Mouse (Mus musculus): Measurements from ENCODE around the gene Bcl2l10. TPM values are rescaled to one million over a fixed set of nuclear protein-coding genes. Genes with fewer than 3 reads are reported as not detected.
"Not testable (repeated sequence)": the region's sequence is repeated elsewhere in the genome, so short reads cannot be mapped to it uniquely, and the experiment has no call there.

The Bcl2l10 gene
- polyA plus RNA-seq, 1 experiment from 2014 or later: not detected

DNA sequence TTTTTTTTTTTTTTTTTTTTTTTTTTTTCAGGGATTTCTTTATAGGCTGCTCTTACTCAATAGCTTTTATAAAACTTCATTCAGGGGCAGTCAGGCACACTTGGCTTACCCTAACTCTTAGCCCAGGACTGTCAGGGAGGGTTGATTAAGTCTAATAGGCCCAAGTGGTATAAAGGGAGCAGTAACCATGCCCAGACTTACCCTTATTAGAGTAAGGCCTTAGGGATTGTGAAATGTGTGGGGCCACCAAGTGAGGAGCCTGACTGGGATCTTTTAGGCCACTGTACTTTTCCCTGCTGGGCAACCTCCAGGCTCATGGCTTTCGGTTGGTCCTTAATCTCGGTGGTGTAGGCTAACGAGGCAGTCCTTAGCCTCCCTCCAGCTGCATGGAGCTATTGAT is 1.1 kb downstream of the Bcl2l10 start:
- Histone ChIP-seq H3K9ac (no peak overlapping the region), H3K4me2 (no peak overlapping the region), H3K27me3 (no peaks in the 10 kb centered on the region), H3K9me3 (no peaks in the 10 kb centered on the region), H3K4me1 (no peaks in the 10 kb centered on the region), H3K27ac (no peak overlapping the region), H3K4me3 (no peak overlapping the region), H3K36me3 (0 out of 2 replicates have a peak, but pooled peaks cover 14% of the 10 kb centered on the region)
- no peak for ATAC-seq (ENCODE audit: insufficient number of reproducible peaks, low FRiP score, low TSS enrichment, low read depth)
- 64% methylated on average over 3 of the region's 3 CpGs for WGBS

DNA sequence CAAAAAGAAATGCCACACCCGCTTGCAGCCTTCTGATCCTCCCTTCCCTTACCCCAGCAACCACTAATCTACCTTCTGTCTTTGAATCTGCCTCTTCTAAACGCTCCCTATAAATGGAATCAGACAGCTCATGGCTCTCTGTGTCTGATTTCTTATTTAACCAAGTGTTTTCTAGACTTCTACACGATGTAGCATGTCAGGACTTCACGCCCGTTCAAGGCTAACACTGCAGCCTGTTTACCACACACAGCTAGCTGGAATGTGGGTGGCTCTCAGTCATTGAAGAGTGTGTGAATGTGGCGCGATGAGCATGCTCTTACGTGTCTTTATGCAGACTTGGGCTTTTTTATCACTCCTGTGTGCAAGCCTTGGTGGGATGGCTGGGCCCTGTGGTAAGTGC is 5.5 kb downstream of the Bcl2l10 start:
- Histone ChIP-seq H3K4me1 (no peaks in the 10 kb centered on the region), H3K36me3 (no peaks in the 10 kb centered on the region), H3K9ac (no peak overlapping the region), H3K9me3 (no peaks in the 10 kb centered on the region), H3K27ac (peak overlapping the region; percentile 57; the same call in 1 of the 2 replicates), H3K4me2 (no peak overlapping the region), H3K27me3 (no peaks in the 10 kb centered on the region), H3K4me3 (no peak overlapping the region)
- ATAC-seq (ENCODE audit: insufficient number of reproducible peaks, low FRiP score, low TSS enrichment, low read depth): 0 out of 2 replicates have a peak, but pooled peaks have one; percentile 40
- 62% methylated on average over 8 of the region's 8 CpGs for WGBS

DNA sequence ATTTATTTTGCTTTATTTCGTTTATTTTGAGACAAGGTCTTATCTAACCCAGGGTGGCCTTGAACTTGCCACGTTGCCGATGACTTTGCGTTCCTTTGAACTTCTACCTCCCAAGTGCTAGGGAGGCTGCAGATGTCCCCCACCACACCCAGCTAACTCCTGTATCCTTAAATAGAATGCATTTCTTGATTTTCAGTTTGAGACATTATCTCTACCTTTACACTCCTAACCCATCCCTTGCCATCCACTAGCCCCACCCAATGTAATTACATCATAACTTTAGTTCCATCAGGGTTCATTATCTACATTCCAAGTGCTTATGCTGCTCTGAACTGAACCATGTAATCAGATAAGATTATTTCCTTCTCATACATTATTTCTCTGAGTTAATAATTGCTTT is 8.2 kb downstream of the Bcl2l10 start:
- 84% methylated on average over 4 of the region's 4 CpGs for WGBS
- no peaks in the 10 kb centered on the region for H3K36me3 ChIP-seq
- no peak for ATAC-seq (ENCODE audit: insufficient number of reproducible peaks, low FRiP score, low TSS enrichment, low read depth)
- H3K4me3 ChIP-seq: no peak overlapping the region
- H3K9me3 ChIP-seq: no peaks in the 10 kb centered on the region
- H3K4me1 ChIP-seq: no peaks in the 10 kb centered on the region
- H3K4me2 ChIP-seq: no peak overlapping the region
- no peak overlapping the region for H3K9ac ChIP-seq
- H3K27me3 ChIP-seq: no peaks in the 10 kb centered on the region
- no peak overlapping the region for H3K27ac ChIP-seq

DNA sequence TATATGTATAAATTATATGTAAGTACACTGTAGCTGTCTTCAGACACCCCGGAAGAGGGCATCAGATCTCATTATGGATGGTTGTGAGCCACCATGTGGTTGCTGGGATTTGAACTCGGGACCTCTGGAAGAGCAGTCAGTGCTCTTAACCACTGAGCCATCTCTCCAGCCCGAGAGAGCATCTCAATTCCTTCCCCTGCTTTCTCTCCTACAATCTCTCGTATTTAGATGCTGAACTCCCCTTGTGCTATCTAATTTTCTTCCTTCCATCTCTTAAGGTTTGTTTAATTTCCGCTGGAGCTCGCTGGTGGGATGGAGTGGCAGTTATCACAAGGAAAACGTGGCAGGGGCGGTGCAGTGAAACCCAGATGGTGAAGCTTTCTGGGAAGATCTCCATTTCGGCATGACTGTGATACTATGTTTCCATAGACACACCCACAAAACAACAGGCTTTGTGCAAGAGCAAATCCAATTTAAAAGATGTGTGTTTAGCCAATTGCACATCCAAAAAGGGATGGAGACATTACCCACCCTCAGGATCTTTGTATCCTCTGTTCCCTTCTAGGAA is 9.6 kb downstream of the Bcl2l10 start:
- ATAC-seq (ENCODE audit: insufficient number of reproducible peaks, low FRiP score, low TSS enrichment, low read depth): no peak
- WGBS: 83% methylated on average over 9 of the region's 9 CpGs
- H3K4me2 ChIP-seq: no peak overlapping the region
- H3K9me3 ChIP-seq: no peaks in the 10 kb centered on the region
- H3K27me3 ChIP-seq: no peaks in the 10 kb centered on the region
- H3K36me3 ChIP-seq: no peaks in the 10 kb centered on the region
- H3K4me3 ChIP-seq: no peak overlapping the region
- no peak overlapping the region for H3K9ac ChIP-seq
- H3K27ac ChIP-seq: no peak overlapping the region
- no peaks in the 10 kb centered on the region for H3K4me1 ChIP-seq

DNA sequence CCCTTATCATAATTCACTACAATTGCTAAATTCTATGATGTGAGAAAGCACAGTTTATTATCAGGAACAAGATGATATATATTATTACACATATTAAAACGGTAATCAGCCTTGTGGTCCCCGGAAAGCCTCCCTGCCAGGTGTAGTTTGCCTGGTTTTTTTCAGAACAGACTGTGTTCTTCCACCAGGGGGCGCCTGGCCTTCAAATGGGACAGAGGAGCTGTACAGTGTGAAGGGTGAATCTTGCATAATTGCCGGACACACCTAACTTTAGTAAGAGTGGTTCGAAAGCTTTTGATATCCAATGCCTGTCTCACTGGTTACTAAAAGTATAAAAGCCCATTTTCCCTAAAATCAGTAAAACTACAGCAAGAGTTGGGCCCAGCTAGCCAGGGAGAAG is 14.1 kb downstream of the Bcl2l10 start:
- H3K27ac ChIP-seq: no peak overlapping the region
- H3K36me3 ChIP-seq: no peaks in the 10 kb centered on the region
- H3K4me1 ChIP-seq: no peaks in the 10 kb centered on the region
- no peaks in the 10 kb centered on the region for H3K27me3 ChIP-seq
- H3K9me3 ChIP-seq: no peaks in the 10 kb centered on the region
- ATAC-seq (ENCODE audit: insufficient number of reproducible peaks, low FRiP score, low TSS enrichment, low read depth): no peak
- no peak overlapping the region for H3K4me3 ChIP-seq
- H3K4me2 ChIP-seq: no peak overlapping the region
- H3K9ac ChIP-seq: no peak overlapping the region
- WGBS: 29% methylated on average over 5 of the region's 5 CpGs

DNA sequence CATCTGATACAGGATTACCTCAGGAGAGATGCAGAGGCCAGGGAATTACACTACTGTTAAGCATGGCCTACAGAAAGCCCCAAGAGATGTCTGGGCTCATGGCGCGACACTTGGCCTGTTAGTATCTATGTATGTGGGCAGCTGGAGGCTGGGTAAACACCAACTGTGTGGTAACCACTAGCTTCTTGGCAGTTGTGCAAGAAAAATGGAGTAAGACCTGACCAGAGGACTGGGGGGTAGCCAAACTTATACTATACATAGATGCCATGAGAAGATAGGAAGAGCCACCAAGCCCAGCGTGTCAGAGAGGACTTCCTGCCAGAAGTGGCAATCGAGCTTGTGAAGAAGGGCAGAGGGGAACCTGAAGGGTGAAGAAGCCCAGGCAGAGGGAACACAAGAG is 14.6 kb downstream of the Bcl2l10 start:
- Histone ChIP-seq H3K4me2 (no peak overlapping the region), H3K9ac (no peak overlapping the region), H3K27me3 (no peaks in the 10 kb centered on the region), H3K4me1 (no peaks in the 10 kb centered on the region), H3K27ac (no peak overlapping the region), H3K9me3 (no peaks in the 10 kb centered on the region), H3K36me3 (no peaks in the 10 kb centered on the region), H3K4me3 (no peak overlapping the region)
- no peak for ATAC-seq (ENCODE audit: insufficient number of reproducible peaks, low FRiP score, low TSS enrichment, low read depth)
- WGBS: 88% methylated on average over 4 of the region's 4 CpGs

DNA sequence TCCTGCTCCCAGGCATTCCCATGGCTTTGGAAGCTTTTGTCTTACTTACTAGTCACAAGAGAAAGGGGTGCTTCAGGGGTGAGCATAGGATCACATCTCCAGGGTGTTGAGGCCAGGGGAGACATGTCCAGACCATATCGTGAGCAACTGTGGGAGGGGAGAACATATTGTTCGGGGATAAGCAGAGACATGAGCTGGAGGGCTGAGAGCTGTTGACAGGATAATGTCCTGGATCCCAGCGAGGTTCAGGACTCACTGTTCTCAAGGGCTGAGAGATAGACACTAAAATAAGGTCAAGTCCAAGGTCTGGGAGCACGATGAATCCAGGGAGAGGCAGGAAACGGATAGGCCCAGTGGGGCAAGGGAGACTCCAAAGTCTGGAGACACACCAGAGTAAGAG is 15.4 kb downstream of the Bcl2l10 start:
- H3K4me3 ChIP-seq: no peak overlapping the region
- no peaks in the 10 kb centered on the region for H3K36me3 ChIP-seq
- no peak overlapping the region for H3K4me2 ChIP-seq
- H3K9ac ChIP-seq: no peak overlapping the region
- no peak for ATAC-seq (ENCODE audit: insufficient number of reproducible peaks, low FRiP score, low TSS enrichment, low read depth)
- no peaks in the 10 kb centered on the region for H3K9me3 ChIP-seq
- 77% methylated on average over 5 of the region's 5 CpGs for WGBS
- no peak overlapping the region for H3K27ac ChIP-seq
- H3K4me1 ChIP-seq: no peaks in the 10 kb centered on the region
- H3K27me3 ChIP-seq: no peaks in the 10 kb centered on the region

DNA sequence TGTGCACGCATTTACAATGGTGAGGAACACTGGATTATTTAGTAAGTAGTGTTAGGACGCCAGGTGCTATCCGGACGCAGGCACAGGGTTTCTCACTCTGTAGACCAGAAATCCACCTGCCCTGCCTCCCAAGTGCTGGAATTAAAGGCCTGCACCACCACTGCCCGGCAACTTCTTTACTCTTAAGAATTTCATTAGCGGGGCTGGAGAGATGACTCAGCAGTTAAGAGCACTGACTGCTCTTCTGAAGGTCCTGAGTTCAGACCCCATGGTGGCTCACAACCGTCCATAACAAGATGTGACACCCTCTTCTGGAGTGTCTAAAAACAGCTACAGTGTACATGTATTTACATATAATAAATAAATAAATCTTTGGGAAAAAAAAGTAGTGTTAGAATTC is 16.1 kb downstream of the Bcl2l10 start:
- not testable (repeated sequence) for ATAC-seq (ENCODE audit: insufficient number of reproducible peaks, low FRiP score, low TSS enrichment, low read depth); H3K9ac ChIP-seq; H3K4me2 ChIP-seq; H3K27ac ChIP-seq; H3K27me3 ChIP-seq; H3K4me1 ChIP-seq; H3K4me3 ChIP-seq; H3K9me3 ChIP-seq; H3K36me3 ChIP-seq
- 70% methylated on average over 7 of the region's 7 CpGs for WGBS

DNA sequence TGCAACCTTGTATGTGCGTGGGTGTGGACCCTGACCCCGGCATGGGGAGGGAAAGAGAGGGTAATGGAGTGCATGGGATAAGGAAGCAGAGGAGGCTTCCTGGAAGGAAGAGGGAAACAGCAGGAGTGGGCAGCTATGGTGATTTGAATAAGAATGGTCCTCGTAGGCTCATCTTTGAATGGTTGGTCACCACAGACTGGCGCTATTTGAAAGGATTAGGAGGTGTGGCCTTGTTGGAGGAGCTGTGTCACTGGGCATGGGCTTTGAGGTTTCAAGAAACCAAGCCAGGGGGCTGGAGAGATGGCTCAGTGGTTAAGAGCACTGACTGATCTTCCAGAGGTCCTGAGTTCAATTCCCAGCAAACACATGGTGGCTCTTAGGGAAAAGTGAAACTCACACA is 17.6 kb downstream of the Bcl2l10 start:
- no peak overlapping the region for H3K4me2 ChIP-seq
- WGBS: 88% methylated on average over 4 of the region's 4 CpGs
- H3K36me3 ChIP-seq: no peaks in the 10 kb centered on the region
- no peak overlapping the region for H3K4me3 ChIP-seq
- H3K9ac ChIP-seq: no peak overlapping the region
- no peaks in the 10 kb centered on the region for H3K27me3 ChIP-seq
- H3K27ac ChIP-seq: no peak overlapping the region
- no peaks in the 10 kb centered on the region for H3K9me3 ChIP-seq
- no peaks in the 10 kb centered on the region for H3K4me1 ChIP-seq
- no peak for ATAC-seq (ENCODE audit: insufficient number of reproducible peaks, low FRiP score, low TSS enrichment, low read depth)

DNA sequence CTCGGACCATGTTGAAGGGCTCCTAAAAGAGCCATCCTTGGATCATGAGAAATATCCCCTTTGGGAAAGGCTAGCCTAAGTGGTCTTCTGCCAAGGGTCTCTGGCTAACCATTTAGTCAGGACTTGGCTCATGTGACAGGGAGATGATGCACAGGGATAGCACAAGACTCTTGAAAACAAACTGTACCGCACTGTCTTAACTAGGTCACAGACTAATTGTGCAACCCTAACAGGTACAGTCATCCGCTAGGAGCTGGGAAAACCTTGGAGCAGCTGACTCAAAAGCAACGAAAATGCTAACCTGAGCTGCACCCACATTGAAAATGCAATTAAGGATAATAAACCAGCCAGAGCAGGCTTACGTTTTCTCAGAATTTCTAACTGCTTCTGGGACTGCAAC is 18.6 kb downstream of the Bcl2l10 start:
- ATAC-seq (ENCODE audit: insufficient number of reproducible peaks, low FRiP score, low TSS enrichment, low read depth): no peak
- Histone ChIP-seq H3K27ac (no peak overlapping the region), H3K9ac (no peak overlapping the region), H3K9me3 (no peaks in the 10 kb centered on the region), H3K4me3 (no peak overlapping the region), H3K36me3 (no peaks in the 10 kb centered on the region), H3K4me2 (no peak overlapping the region), H3K27me3 (no peaks in the 10 kb centered on the region), H3K4me1 (no peaks in the 10 kb centered on the region)
- 56% methylated on average over 5 of the region's 5 CpGs for WGBS

DNA sequence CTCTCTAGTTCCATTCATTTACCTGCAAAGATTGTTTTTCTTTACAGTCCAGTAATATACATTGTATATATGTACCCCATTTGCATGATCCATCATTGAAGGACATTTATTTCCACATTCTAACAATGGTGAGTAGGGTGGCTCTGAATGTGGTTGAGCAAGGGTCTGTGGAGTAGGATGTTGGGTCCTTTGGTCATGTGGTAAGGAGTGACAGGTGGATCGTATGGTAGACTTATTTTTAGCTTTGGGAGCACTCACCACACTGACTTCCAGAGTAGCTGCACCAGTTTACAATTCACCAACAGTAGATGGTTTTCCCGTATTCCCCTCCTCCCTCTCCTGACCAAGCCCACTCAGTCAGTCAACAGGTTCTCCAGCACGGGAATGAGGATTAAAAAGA is 21.2 kb downstream of the Bcl2l10 start:
- ATAC-seq (ENCODE audit: insufficient number of reproducible peaks, low FRiP score, low TSS enrichment, low read depth): no peak
- Histone ChIP-seq H3K36me3 (no peaks in the 10 kb centered on the region), H3K27me3 (no peaks in the 10 kb centered on the region), H3K9me3 (no peaks in the 10 kb centered on the region), H3K4me3 (no peak overlapping the region), H3K27ac (no peak overlapping the region), H3K4me2 (no peak overlapping the region), H3K9ac (no peak overlapping the region), H3K4me1 (no peaks in the 10 kb centered on the region)
- 76% methylated on average over 3 of the region's 3 CpGs for WGBS

DNA sequence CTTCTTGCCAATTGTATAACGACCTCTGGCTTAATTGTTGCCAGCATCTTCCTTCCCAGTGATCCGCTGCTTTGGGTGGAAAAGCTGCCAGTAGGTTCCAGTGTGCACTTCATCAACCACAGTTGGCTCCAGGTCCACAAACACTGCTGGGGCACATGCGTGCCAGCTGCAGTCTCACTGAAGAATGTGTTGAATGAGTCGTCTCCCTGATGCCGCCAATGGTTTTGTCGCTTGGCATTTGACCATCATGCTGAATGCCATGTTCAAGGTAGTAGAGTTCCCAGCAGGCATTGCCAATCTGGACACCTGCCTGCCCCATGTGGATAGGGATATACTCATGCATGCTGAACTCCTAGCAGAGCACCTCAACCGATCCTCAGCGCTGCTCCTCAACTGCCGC is 28.0 kb downstream of the Bcl2l10 start:
- Histone ChIP-seq H3K27ac (no peak overlapping the region), H3K27me3 (no peaks in the 10 kb centered on the region), H3K4me3 (no peak overlapping the region), H3K4me1 (no peaks in the 10 kb centered on the region), H3K36me3 (no peaks in the 10 kb centered on the region), H3K9me3 (no peaks in the 10 kb centered on the region), H3K9ac (no peak overlapping the region), H3K4me2 (no peak overlapping the region)
- WGBS: 92% methylated on average over 9 of the region's 9 CpGs
- no peak for ATAC-seq (ENCODE audit: insufficient number of reproducible peaks, low FRiP score, low TSS enrichment, low read depth)

DNA sequence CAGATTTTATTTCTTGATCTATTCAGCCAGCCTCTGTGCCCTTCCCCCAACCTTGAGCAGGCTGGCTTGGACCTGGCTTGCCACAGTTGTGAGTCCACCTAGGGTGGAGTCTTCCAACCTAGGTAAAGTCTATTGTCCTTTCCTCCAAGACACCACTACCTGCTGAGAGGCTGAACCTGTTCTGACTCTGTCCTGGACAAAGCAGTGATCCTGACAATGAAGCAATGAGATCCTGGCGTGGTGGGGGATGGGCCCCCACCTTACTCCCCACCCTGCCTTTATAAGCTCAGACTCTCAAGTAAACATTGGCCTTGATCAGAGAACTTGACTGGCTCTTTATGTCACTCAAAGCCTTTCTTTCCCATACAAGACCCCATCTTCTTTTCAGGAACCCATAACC is 28.9 kb downstream of the Bcl2l10 start:
- H3K4me2 ChIP-seq: no peak overlapping the region
- H3K36me3 ChIP-seq: no peaks in the 10 kb centered on the region
- WGBS: 73% methylated on average over 1 of the region's 1 CpGs
- no peak overlapping the region for H3K27ac ChIP-seq
- H3K9ac ChIP-seq: no peak overlapping the region
- no peak overlapping the region for H3K4me3 ChIP-seq
- no peaks in the 10 kb centered on the region for H3K9me3 ChIP-seq
- ATAC-seq (ENCODE audit: insufficient number of reproducible peaks, low FRiP score, low TSS enrichment, low read depth): no peak
- H3K4me1 ChIP-seq: no peaks in the 10 kb centered on the region
- H3K27me3 ChIP-seq: no peaks in the 10 kb centered on the region

All from limb, embryonic 15.5 days (tissue).